Mouse (Mus musculus): ENCODE measurements around the gene Rabl6. TPM values are rescaled to one million over a fixed set of nuclear protein-coding genes. Genes with fewer than 3 reads are reported as not detected.
"Not testable (repeated sequence)": the region's sequence is repeated elsewhere in the genome, so short reads cannot be mapped to it uniquely, and the experiment has no call there.

Rabl6 gene
- polyA plus RNA-seq, 1 experiment from 2014 or later = 44.3 TPM

DNA sequence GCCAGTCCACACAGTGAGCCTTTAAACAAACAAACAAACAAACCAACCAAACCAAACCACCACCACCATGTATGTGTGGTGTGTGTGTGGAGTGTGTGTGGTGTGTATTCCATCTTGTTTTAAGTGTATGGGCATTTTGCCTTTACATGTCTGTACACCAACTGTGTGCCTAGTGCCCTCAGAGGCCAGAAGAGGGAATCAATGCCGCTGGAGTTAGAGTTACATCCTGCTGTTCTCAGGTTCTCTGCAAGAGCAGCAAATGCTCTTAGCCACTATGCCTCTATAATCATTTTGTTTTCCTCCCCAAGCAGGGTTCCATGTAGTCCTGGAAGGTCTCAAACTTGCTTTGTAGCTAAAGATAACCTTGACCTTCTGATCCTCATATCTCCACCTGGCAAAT, 52.0 kb downstream of the Rabl6 start:
- no peak overlapping the region for H3K9ac ChIP-seq (replicated peaks; ENCODE audit: low read length)
- WGBS = 67% methylated on average over 1 of the region's 1 CpGs
- H3K36me3 ChIP-seq (replicated peaks; ENCODE audit: control insufficient read depth, insufficient read depth, low read depth, low read length) = no peaks in the 10 kb centered on the region; the same call in 1 of the 2 replicates
- no peaks in the 10 kb centered on the region for H3K9me3 ChIP-seq (replicated peaks; ENCODE audit: control insufficient read depth, low read length)
- H3K4me3 ChIP-seq (ENCODE audit: low read depth, low read length) = no peak overlapping the region
- H3K4me1 ChIP-seq (ENCODE audit: control insufficient read depth, insufficient read depth, low read length) = no peaks in the 10 kb centered on the region
- DNase-seq (ENCODE audit: low spot score) (no peak), ATAC-seq (replicated peaks; ENCODE audit: insufficient number of reproducible peaks, low FRiP score, low TSS enrichment, low read depth) (no peak)
- H3K27ac ChIP-seq (replicated peaks; ENCODE audit: low read depth, low read length) = no peak overlapping the region
- H3K27me3 ChIP-seq (ENCODE audit: control insufficient read depth, insufficient read depth, low read length) = no peaks in the 10 kb centered on the region
- H3K4me2 ChIP-seq (ENCODE audit: low read depth, low read length) = no peak overlapping the region

DNA sequence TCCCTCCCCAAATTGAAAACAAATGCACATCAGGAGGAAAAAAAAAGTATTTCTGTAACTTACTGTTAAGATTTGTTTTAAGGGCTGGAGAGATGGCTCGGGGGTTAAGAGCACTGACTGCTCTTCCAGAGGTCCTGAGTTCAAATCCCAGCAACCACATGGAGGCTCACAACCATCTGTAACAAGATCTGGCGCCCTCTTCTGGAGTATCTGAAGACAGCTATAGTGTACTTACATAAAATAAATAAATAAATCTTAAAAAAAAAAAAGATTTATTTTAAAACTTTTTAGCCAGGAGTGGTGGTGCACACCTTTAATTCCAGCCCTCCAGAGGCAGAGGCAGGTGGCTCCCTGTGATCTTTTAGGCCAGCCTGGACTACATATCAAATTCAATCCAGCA, 52.8 kb downstream of the Rabl6 start:
- H3K27ac ChIP-seq (replicated peaks; ENCODE audit: low read depth, low read length); H3K27me3 ChIP-seq (ENCODE audit: control insufficient read depth, insufficient read depth, low read length); H3K4me1 ChIP-seq (ENCODE audit: control insufficient read depth, insufficient read depth, low read length); DNase-seq (ENCODE audit: low spot score); H3K4me3 ChIP-seq (ENCODE audit: low read depth, low read length); ATAC-seq (replicated peaks; ENCODE audit: insufficient number of reproducible peaks, low FRiP score, low TSS enrichment, low read depth); H3K9me3 ChIP-seq (replicated peaks; ENCODE audit: control insufficient read depth, low read length); H3K9ac ChIP-seq (replicated peaks; ENCODE audit: low read length); H3K36me3 ChIP-seq (replicated peaks; ENCODE audit: control insufficient read depth, insufficient read depth, low read depth, low read length); H3K4me2 ChIP-seq (ENCODE audit: low read depth, low read length): not testable (repeated sequence)
- whole genome bisulfite sequencing = 33% methylated on average over 2 of the region's 2 CpGs

DNA sequence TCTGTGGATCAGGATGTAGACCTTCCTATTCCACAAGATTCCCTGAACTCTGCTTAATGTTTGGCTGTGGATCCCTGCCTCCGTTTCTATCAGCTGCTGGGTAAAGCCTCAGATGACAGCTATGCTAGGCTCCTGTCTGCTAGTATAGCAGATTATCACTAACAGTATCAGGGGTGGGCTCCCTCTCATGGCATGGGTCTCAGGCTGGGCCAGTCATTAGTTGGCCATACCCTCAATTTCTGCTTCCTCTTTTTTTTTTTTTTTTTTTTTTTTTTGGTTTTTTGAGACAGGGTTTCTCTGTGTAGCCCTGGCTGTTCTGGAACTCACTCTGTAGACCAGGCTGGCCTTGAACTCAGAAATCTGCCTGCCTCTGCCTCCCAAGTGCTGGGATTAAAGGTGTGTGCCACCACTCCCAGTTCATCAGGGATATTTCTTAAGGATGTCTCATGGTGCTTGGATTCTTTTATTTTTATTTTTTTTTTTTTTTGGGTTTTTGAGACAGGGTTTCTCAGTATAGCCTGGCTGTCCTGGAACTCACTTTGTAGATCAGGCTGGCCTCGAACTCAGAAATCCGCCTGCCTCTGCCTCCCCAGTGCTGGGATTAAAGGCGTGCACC, 55.0 kb downstream of the Rabl6 start:
- not testable (repeated sequence) for ATAC-seq (replicated peaks; ENCODE audit: insufficient number of reproducible peaks, low FRiP score, low TSS enrichment, low read depth); H3K9ac ChIP-seq (replicated peaks; ENCODE audit: low read length); H3K4me1 ChIP-seq (ENCODE audit: control insufficient read depth, insufficient read depth, low read length); H3K36me3 ChIP-seq (replicated peaks; ENCODE audit: control insufficient read depth, insufficient read depth, low read depth, low read length); H3K27ac ChIP-seq (replicated peaks; ENCODE audit: low read depth, low read length); DNase-seq (ENCODE audit: low spot score); H3K4me2 ChIP-seq (ENCODE audit: low read depth, low read length); H3K9me3 ChIP-seq (replicated peaks; ENCODE audit: control insufficient read depth, low read length); H3K4me3 ChIP-seq (ENCODE audit: low read depth, low read length); H3K27me3 ChIP-seq (ENCODE audit: control insufficient read depth, insufficient read depth, low read length)
- WGBS = 89% methylated on average over 4 of the region's 4 CpGs

DNA sequence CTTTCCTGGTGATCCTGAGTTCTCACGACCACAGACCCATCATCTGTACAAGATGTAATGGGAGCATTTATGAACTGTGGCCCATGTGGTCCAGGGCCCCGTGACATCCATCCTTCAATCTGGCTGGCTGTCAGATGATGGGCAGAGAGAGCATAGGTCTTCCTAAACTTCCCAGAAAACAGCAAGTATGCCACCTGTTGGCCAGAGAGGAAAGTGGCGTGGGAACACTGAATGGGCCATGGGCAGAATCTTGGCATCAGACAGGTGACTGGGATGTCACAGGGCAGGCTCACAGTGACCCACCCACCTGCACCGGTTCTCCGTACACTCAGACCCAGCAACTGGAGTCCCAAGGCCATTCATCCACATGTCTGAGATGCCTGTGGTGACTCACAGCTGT, 57.1 kb downstream of the Rabl6 start:
- DNase-seq (ENCODE audit: low spot score) (peak; percentile 53), ATAC-seq (replicated peaks; ENCODE audit: insufficient number of reproducible peaks, low FRiP score, low TSS enrichment, low read depth) (no peak)
- H3K36me3 ChIP-seq (replicated peaks; ENCODE audit: control insufficient read depth, insufficient read depth, low read depth, low read length) = no peaks in the 10 kb centered on the region
- H3K4me1 ChIP-seq (ENCODE audit: control insufficient read depth, insufficient read depth, low read length) = no peaks in the 10 kb centered on the region
- no peak overlapping the region for H3K4me3 ChIP-seq (ENCODE audit: low read depth, low read length)
- H3K9me3 ChIP-seq (replicated peaks; ENCODE audit: control insufficient read depth, low read length) = no peaks in the 10 kb centered on the region
- H3K9ac ChIP-seq (replicated peaks; ENCODE audit: low read length) = no peak overlapping the region
- 34% methylated on average over 5 of the region's 5 CpGs for WGBS
- no peak overlapping the region for H3K4me2 ChIP-seq (ENCODE audit: low read depth, low read length)
- no peak overlapping the region for H3K27ac ChIP-seq (replicated peaks; ENCODE audit: low read depth, low read length)
- no peaks in the 10 kb centered on the region for H3K27me3 ChIP-seq (ENCODE audit: control insufficient read depth, insufficient read depth, low read length)

DNA sequence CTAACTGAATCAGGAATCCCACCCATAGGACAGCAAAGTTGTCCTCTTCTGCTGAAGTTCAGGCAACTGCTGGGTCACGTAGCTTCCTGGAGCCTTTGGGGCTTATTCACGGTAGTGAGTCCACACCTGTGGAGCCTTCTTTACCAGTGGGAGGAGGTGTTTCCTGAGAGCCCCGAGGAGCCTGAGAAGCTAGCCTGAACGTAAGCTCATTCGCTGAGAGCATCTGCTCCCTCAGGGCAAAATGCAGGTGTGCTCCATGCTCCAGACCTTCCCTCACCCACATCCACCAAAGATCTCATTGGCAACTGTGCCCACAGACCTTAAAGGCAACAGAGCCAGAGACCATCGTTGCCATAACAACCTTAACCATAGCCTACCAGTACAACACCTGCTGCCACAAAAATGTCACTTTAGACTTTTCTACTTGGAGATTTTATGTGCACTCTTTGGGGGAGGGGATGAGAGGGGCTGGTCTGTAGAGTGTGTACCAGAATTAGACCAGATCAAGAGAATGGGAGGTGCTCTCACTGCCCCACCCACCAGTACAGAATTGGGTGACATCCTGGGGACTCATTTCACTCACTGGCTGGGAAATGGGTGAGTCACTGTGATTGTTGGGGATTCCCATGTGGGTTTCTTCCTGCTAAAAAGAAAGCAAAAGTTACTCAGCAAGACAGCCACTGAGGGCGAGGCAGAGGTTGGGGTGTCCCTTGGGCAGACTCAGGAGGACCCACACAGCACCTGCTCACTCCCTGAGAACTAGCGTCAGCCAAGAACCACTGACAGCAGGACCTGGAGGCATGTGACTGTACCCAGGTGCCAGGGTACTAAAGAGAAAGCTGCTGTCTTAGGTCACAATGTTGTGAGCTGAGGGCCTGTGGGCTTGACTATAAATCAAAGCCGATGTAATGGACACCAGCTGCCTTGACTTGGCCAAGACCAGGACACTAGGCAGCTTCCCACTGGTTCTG, 59.0 kb downstream of the Rabl6 start:
- no peak overlapping the region for H3K4me2 ChIP-seq (ENCODE audit: low read depth, low read length)
- H3K4me1 ChIP-seq (ENCODE audit: control insufficient read depth, insufficient read depth, low read length) = no peaks in the 10 kb centered on the region; the same call in 1 of the 2 replicates
- no peak for DNase-seq (ENCODE audit: low spot score)
- no peak overlapping the region for H3K4me3 ChIP-seq (ENCODE audit: low read depth, low read length)
- ATAC-seq (replicated peaks; ENCODE audit: insufficient number of reproducible peaks, low FRiP score, low TSS enrichment, low read depth) = no peak
- H3K9ac ChIP-seq (replicated peaks; ENCODE audit: low read length) = no peak overlapping the region
- 79% methylated on average over 9 of the region's 9 CpGs for WGBS
- no peaks in the 10 kb centered on the region for H3K9me3 ChIP-seq (replicated peaks; ENCODE audit: control insufficient read depth, low read length)
- H3K27me3 ChIP-seq (ENCODE audit: control insufficient read depth, insufficient read depth, low read length) = no peaks in the 10 kb centered on the region
- H3K27ac ChIP-seq (replicated peaks; ENCODE audit: low read depth, low read length) = no peak overlapping the region
- no peaks in the 10 kb centered on the region for H3K36me3 ChIP-seq (replicated peaks; ENCODE audit: control insufficient read depth, insufficient read depth, low read depth, low read length)

DNA sequence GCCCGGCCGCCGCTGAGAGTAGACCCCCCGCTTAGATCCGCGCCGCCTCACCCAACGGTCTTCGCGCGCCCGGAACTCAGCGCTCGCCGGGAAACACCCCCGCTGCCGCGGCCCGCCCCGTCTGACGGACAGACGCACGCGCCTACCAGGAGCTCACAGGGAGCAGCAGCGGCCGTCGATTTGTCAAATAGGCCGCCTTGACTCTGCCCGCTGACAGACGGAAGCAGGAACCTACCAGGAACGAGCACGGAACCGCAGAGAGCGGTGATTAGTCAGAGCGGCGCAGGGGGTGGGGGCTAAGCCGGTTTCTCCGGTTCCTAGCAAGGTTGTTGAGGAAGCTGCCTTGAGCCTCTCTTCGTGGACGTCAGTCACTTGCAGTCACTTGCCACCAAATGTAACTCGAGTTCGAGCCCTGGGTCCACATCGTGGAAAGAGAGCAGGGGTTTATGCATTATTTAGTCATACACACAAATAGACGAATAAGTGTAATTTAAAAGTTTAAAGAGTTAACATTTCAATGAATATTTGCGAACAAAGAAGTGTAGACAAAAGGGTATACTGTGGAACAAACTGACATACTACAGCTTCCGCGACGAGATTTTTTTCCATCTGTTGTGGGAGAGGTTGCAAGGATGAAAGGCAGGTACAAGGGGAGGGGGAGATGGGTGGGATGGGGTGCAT, 61.4 kb downstream of the Rabl6 start, which contains the start of gene Traf2:
Gene Traf2 (minus strand): TSS at position 130 of the 681 bp plus-strand sequence.
- WGBS = 3% methylated on average over 48 of the region's 48 CpGs
- Histone ChIP-seq H3K9ac (replicated peaks; ENCODE audit: low read length) (peak within 1 kb of the TSS; percentile 78), H3K27ac (replicated peaks; ENCODE audit: low read depth, low read length) (peak within 1 kb of the TSS; percentile 62), H3K4me1 (ENCODE audit: control insufficient read depth, insufficient read depth, low read length) (no peaks in the 10 kb centered on the region; the same call in 1 of the 2 replicates), H3K36me3 (replicated peaks; ENCODE audit: control insufficient read depth, insufficient read depth, low read depth, low read length) (no peaks in the 10 kb centered on the region), H3K4me3 (ENCODE audit: low read depth, low read length) (peak within 1 kb of the TSS; percentile 64), H3K27me3 (ENCODE audit: control insufficient read depth, insufficient read depth, low read length) (no peaks in the 10 kb centered on the region), H3K9me3 (replicated peaks; ENCODE audit: control insufficient read depth, low read length) (no peaks in the 10 kb centered on the region), H3K4me2 (ENCODE audit: low read depth, low read length) (peak within 1 kb of the TSS; percentile 82)
- DNase-seq (ENCODE audit: low spot score) (peak; percentile 99), ATAC-seq (replicated peaks; ENCODE audit: insufficient number of reproducible peaks, low FRiP score, low TSS enrichment, low read depth) (peak; percentile 99)

DNA sequence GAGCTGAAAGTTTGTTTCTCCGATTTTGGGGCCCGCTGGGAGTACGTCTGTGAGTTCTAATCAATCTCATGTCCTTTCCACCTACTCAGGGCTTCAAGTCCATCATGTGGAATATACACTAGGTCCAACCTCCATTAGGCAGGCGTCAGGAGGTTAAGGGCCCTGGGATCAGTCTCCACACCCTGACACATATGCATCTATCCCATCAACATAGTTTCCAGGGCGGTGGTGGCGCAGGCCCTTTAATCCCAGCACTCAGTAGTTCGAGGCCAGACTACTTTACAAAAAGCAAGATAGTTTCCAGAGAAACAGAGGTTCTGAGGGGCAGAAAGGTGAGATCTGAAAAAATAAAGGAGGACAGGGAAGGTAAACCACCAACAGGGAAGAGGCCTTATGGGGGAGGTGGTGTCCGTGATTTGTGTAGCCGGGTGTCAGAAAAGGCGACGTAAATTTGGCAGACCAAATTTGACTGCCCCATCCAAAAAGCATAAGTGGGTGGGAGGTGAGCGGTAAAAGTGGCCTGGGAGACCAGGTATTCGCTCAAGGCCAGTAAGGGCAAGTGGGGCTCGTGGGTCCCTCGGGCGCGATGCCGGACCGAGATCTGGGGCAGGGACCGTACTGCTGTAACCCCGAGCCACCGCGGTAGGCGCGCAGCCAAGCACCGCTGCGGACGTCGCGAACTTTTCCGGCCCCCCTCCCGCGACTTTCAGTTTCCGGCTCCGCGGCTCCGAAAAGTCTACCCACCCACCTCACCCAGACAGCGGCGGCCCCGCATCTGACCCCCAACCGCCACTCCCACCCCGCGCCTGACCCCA, 62.1 kb downstream of the Rabl6 start:
- H3K4me2 ChIP-seq (ENCODE audit: low read depth, low read length) = peak overlapping the region; percentile 82
- no peaks in the 10 kb centered on the region; the same call in 1 of the 2 replicates for H3K4me1 ChIP-seq (ENCODE audit: control insufficient read depth, insufficient read depth, low read length)
- H3K27me3 ChIP-seq (ENCODE audit: control insufficient read depth, insufficient read depth, low read length) = no peaks in the 10 kb centered on the region
- ATAC-seq (replicated peaks; ENCODE audit: insufficient number of reproducible peaks, low FRiP score, low TSS enrichment, low read depth) = peak; percentile 63; the same call in 1 of the 2 replicates
- DNase-seq (ENCODE audit: low spot score) = no peak
- H3K9me3 ChIP-seq (replicated peaks; ENCODE audit: control insufficient read depth, low read length) = no peaks in the 10 kb centered on the region
- no peaks in the 10 kb centered on the region for H3K36me3 ChIP-seq (replicated peaks; ENCODE audit: control insufficient read depth, insufficient read depth, low read depth, low read length)
- WGBS = 8% methylated on average over 43 of the region's 43 CpGs
- peak overlapping the region; percentile 62 for H3K27ac ChIP-seq (replicated peaks; ENCODE audit: low read depth, low read length)
- H3K4me3 ChIP-seq (ENCODE audit: low read depth, low read length) = peak overlapping the region; percentile 64
- H3K9ac ChIP-seq (replicated peaks; ENCODE audit: low read length) = peak overlapping the region; percentile 78
